Mouse (Mus musculus): Measurements from ENCODE around the gene Narf. TPM values are rescaled to one million over a fixed set of nuclear protein-coding genes. Genes with fewer than 3 reads are reported as not detected.

Narf gene
- polyA plus RNA-seq, 1 experiment from 2014 or later, result 39.6 TPM

GRCm38 (mm10) chr11:121201436-121202198 is 35.4 kb upstream of the Narf start:
- ATAC-seq (ENCODE audit: insufficient read depth) (no peak), DNase-seq (peak; percentile 83)
- no peaks in the 10 kb centered on the region for H3K27me3 ChIP-seq (ENCODE audit: insufficient read depth, low read length)
- H3K4me1 ChIP-seq (ENCODE audit: insufficient read depth), result no peaks in the 10 kb centered on the region
- H3K4me3 ChIP-seq (ENCODE audit: low read depth, low read length), result no peak overlapping the region
- no peak overlapping the region for H3K4me2 ChIP-seq
- H3K27ac ChIP-seq (ENCODE audit: low read depth), result peak overlapping the region; percentile 46
- H3K9me3 ChIP-seq (ENCODE audit: low read depth, low read length), result no peaks in the 10 kb centered on the region
- H3K9ac ChIP-seq, result no peak overlapping the region
- 32% methylated on average over 11 of the region's 11 CpGs for WGBS
- H3K36me3 ChIP-seq (ENCODE audit: insufficient read depth), result no peaks in the 10 kb centered on the region
- peak; percentile 72 for TF ChIP-seq CTCF (IDR thresholded peaks at IDR 0.05; ENCODE audit: low read depth)

- 0% methylated on average over 5 of the region's 5 CpGs for WGBS
- Histone ChIP-seq H3K4me1 (ENCODE audit: insufficient read depth) (no peaks in the 10 kb centered on the region), H3K9ac (0 out of 2 replicates have a peak overlapping the region, but pooled peaks have one; percentile 1), H3K9me3 (ENCODE audit: low read depth, low read length) (no peaks in the 10 kb centered on the region), H3K27ac (ENCODE audit: low read depth) (no peak overlapping the region), H3K4me3 (ENCODE audit: low read depth, low read length) (peak overlapping the region; percentile 60), H3K36me3 (ENCODE audit: insufficient read depth) (peaks cover 13% of the 10 kb centered on the region; the same call in 1 of the 2 replicates), H3K27me3 (ENCODE audit: insufficient read depth, low read length) (no peaks in the 10 kb centered on the region), H3K4me2 (peak overlapping the region; percentile 82)
- DNase-seq, result no peak
- no peak for TF ChIP-seq CTCF (IDR thresholded peaks at IDR 0.05; ENCODE audit: low read depth)
- no peak for ATAC-seq (ENCODE audit: insufficient read depth)
These were observed 33.2 kb upstream of the Narf start for GRCm38 (mm10) chr11:121203859-121204160.

GRCm38 (mm10) chr11:121204161-121205006 is 32.7 kb upstream of the Narf start, which contains the start of the genes Hexdc and Ogfod3:
TSS of gene Hexdc (plus strand) at chr11:121204433.
TSS of gene Ogfod3 (minus strand) at chr11:121204711.
- DNase-seq (peak; percentile 98), ATAC-seq (ENCODE audit: insufficient read depth) (peak; percentile 98)
- WGBS, result under 1% methylated on average over 68 of the region's 70 CpGs
- Histone ChIP-seq H3K4me3 (ENCODE audit: low read depth, low read length) (peak within 1 kb of the TSS; percentile 60), H3K27ac (ENCODE audit: low read depth) (peak within 1 kb of the TSS; percentile 79), H3K27me3 (ENCODE audit: insufficient read depth, low read length) (no peaks in the 10 kb centered on the region), H3K36me3 (ENCODE audit: insufficient read depth) (peaks cover 17% of the 10 kb centered on the region; the same call in 1 of the 2 replicates), H3K9ac (peak within 1 kb of the TSS; percentile 64), H3K9me3 (ENCODE audit: low read depth, low read length) (no peaks in the 10 kb centered on the region), H3K4me2 (peak within 1 kb of the TSS; percentile 82), H3K4me1 (ENCODE audit: insufficient read depth) (no peaks in the 10 kb centered on the region)
- no peak for TF ChIP-seq CTCF (IDR thresholded peaks at IDR 0.05; ENCODE audit: low read depth)

GRCm38 (mm10) chr11:121216831-121217230 is 20.2 kb upstream of the Narf start:
- DNase-seq (no peak), ATAC-seq (ENCODE audit: insufficient read depth) (no peak)
- H3K4me2 ChIP-seq, result no peak overlapping the region
- no peaks in the 10 kb centered on the region for H3K9me3 ChIP-seq (ENCODE audit: low read depth, low read length)
- H3K27ac ChIP-seq (ENCODE audit: low read depth), result no peak overlapping the region
- 91% methylated on average over 3 of the region's 3 CpGs for WGBS
- no peaks in the 10 kb centered on the region for H3K4me1 ChIP-seq (ENCODE audit: insufficient read depth)
- no peak for TF ChIP-seq CTCF (IDR thresholded peaks at IDR 0.05; ENCODE audit: low read depth)
- H3K36me3 ChIP-seq (ENCODE audit: insufficient read depth), result peaks cover 59% of the 10 kb centered on the region
- no peak overlapping the region for H3K4me3 ChIP-seq (ENCODE audit: low read depth, low read length)
- no peak overlapping the region for H3K9ac ChIP-seq
- H3K27me3 ChIP-seq (ENCODE audit: insufficient read depth, low read length), result no peaks in the 10 kb centered on the region

- H3K4me2 ChIP-seq, result no peak overlapping the region
- no peak overlapping the region for H3K4me3 ChIP-seq (ENCODE audit: low read depth, low read length)
- no peak overlapping the region for H3K9ac ChIP-seq
- H3K4me1 ChIP-seq (ENCODE audit: insufficient read depth), result no peaks in the 10 kb centered on the region
- TF ChIP-seq CTCF (IDR thresholded peaks at IDR 0.05; ENCODE audit: low read depth), result no peak
- no peak for ATAC-seq (ENCODE audit: insufficient read depth)
- no peak for DNase-seq
- WGBS, result 84% methylated on average over 11 of the region's 11 CpGs
- no peak overlapping the region for H3K27ac ChIP-seq (ENCODE audit: low read depth)
- no peaks in the 10 kb centered on the region for H3K27me3 ChIP-seq (ENCODE audit: insufficient read depth, low read length)
- no peaks in the 10 kb centered on the region for H3K9me3 ChIP-seq (ENCODE audit: low read depth, low read length)
- peaks cover 74% of the 10 kb centered on the region for H3K36me3 ChIP-seq (ENCODE audit: insufficient read depth)
These were observed 17.3 kb upstream of the Narf start for GRCm38 (mm10) chr11:121219776-121220175.

GRCm38 (mm10) chr11:121220771-121221170 is 16.3 kb upstream of the Narf start:
- 81% methylated on average over 5 of the region's 5 CpGs for WGBS
- ATAC-seq (ENCODE audit: insufficient read depth), result no peak
- no peak for TF ChIP-seq CTCF (IDR thresholded peaks at IDR 0.05; ENCODE audit: low read depth)
- no peak overlapping the region for H3K4me2 ChIP-seq
- H3K4me1 ChIP-seq (ENCODE audit: insufficient read depth), result no peaks in the 10 kb centered on the region
- no peak overlapping the region for H3K27ac ChIP-seq (ENCODE audit: low read depth)
- no peaks in the 10 kb centered on the region for H3K27me3 ChIP-seq (ENCODE audit: insufficient read depth, low read length)
- DNase-seq, result no peak
- H3K4me3 ChIP-seq (ENCODE audit: low read depth, low read length), result no peak overlapping the region
- H3K9me3 ChIP-seq (ENCODE audit: low read depth, low read length), result no peaks in the 10 kb centered on the region
- no peak overlapping the region for H3K9ac ChIP-seq
- H3K36me3 ChIP-seq (ENCODE audit: insufficient read depth), result peaks cover 84% of the 10 kb centered on the region
